16 mouse cellular contexts compared by ENCODE assay signal in the genomic region with DNA sequence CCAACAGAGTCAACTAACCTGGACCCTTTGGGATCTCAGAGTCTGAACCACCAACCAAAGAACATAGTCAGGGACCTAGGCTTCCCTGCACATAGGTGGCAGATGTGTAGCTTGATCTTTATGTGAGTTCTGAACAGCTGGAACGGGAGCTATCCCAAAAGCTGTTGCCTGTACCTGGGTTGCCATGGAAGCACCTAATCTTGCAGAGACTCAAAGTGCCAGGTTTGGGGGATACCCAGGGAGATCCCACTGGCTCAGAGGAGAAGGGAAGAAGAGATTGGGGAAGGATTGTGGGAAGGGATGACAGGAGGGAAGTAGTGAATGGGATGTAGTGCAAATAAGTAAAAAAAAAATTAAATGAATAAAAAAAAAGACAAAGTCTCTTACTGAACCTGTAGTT.
"Had no signal": no experiment of that assay in that cellular context is flagged by ENCODE, and none has a peak within 500 bp of the region (broad histone marks: within the 10 kb centered on the region; RNA-seq: fewer than 3 reads in every experiment).

No protein-coding gene starts in this region.

- H3K27me3 ChIP-seq: neural tube, embryonic 13.5 days; neural tube, embryonic 15.5 days; stomach, embryonic 15.5 days had no signal

- H3K4me3 ChIP-seq: neural tube, embryonic 13.5 days; neural tube, embryonic 15.5 days; stomach, embryonic 15.5 days had no signal

- H3K4me2 ChIP-seq: neural tube, embryonic 13.5 days; neural tube, embryonic 15.5 days; stomach, embryonic 15.5 days had no signal

- DNase-seq: retina, postnatal 1 day; right cerebral cortex, adult 18-20 months; right cerebral cortex, postnatal 14 days; right cerebral cortex, postnatal 25 days; right cerebral cortex, postnatal 4 days; spleen, adult 18-20 months; thymus, adult 18-20 months; thymus, adult 2 months; thymus, postnatal 14 days; thymus, postnatal 25 days; thymus, postnatal 36 days; thymus, postnatal 4 days had no signal

- H3K4me1 ChIP-seq: neural tube, embryonic 13.5 days; neural tube, embryonic 15.5 days; stomach, embryonic 15.5 days had no signal

- H3K36me3 ChIP-seq: neural tube, embryonic 13.5 days; neural tube, embryonic 15.5 days; stomach, embryonic 15.5 days had no signal

- H3K9me3 ChIP-seq: neural tube, embryonic 13.5 days; neural tube, embryonic 15.5 days; stomach, embryonic 15.5 days had no signal

- H3K9ac ChIP-seq: neural tube, embryonic 13.5 days; neural tube, embryonic 15.5 days; stomach, embryonic 15.5 days had no signal

- H3K27ac ChIP-seq: neural tube, embryonic 13.5 days; neural tube, embryonic 15.5 days; stomach, embryonic 15.5 days; stomach, postnatal 0 days had no signal
